Mouse (Mus musculus) stomach, postnatal 0 days (tissue): ENCODE data around the gene Asb1. TPM values are rescaled to one million over a fixed set of nuclear protein-coding genes. Genes with fewer than 3 reads are reported as not detected.
A peak's percentile ranks its signal among the peaks of the same experiment; 100 is the strongest.

Experiments
- ATAC-seq: fragments of 200-750 bp; cut with Nextera tagmentation; 2 replicates; pipeline ENCODE4 v1.8.0; 2017; ENCODE audit not compliant: low FRiP score, low TSS enrichment
- DNase-seq: peaks from one replicate; pipeline ENCODE4 v3.0.0-alpha.2; 2016; ENCODE audit warnings: low spot score
- H3K27ac ChIP-seq: fragments of 300-500 bp; sonication (generic); replicated peaks from 2 replicates; pipeline ENCODE4 v1.5.1; 2014; ENCODE audit warnings: mild to moderate bottlenecking, control low read depth
- H3K27me3 ChIP-seq: fragments of 300-500 bp; sonication (generic); 2 replicates; pipeline ENCODE4 v1.6.1; 2014; ENCODE audit warnings: low read length; ENCODE audit not compliant: control insufficient read depth, insufficient read depth
- H3K36me3 ChIP-seq: fragments of 300-500 bp; sonication (generic); 2 replicates; pipeline ENCODE4 v1.6.1; 2014; ENCODE audit warnings: low read length, mixed read lengths; ENCODE audit not compliant: control insufficient read depth, insufficient read depth
- H3K4me1 ChIP-seq: fragments of 300-500 bp; sonication (generic); replicated peaks from 2 replicates; pipeline ENCODE4 v1.6.1; 2014; ENCODE audit warnings: antibody characterized with exemption; ENCODE audit not compliant: control insufficient read depth, insufficient read depth
- H3K4me2 ChIP-seq: fragments of 300-500 bp; sonication (generic); replicated peaks from 2 replicates; pipeline ENCODE4 v1.6.1; 2014; ENCODE audit warnings: low read depth, mild to moderate bottlenecking, control low read depth, moderate library complexity
- H3K4me3 ChIP-seq: fragments of 300-500 bp; sonication (generic); 2 replicates; pipeline ENCODE4 v1.5.1; 2014; ENCODE audit warnings: low read depth, low read length, control low read depth
- H3K9ac ChIP-seq: fragments of 300-500 bp; sonication (generic); 2 replicates; pipeline ENCODE4 v1.6.1; 2014; ENCODE audit warnings: mild to moderate bottlenecking, low read length, control low read depth, mixed read lengths
- H3K9me3 ChIP-seq: fragments of 300-500 bp; sonication (generic); 2 replicates; pipeline ENCODE4 v1.6.1; 2016; ENCODE audit warnings: low read length; ENCODE audit not compliant: control insufficient read depth
- CTCF ChIP-seq: IDR thresholded peaks from 2 replicates; pipeline ENCODE4 v1.5.1; 2016; ENCODE audit warnings: antibody characterized with exemption, low read depth, mild to moderate bottlenecking, moderate library complexity
- EP300 ChIP-seq: optimal IDR thresholded peaks from 2 replicates; pipeline ENCODE3; 2016; ENCODE audit warnings: antibody characterized with exemption
- WGBS: fragments of 180-500 bp; shearing (Covaris S2); extraction: QIAGEN DNeasy Blood & Tissue Kit; methylation state at CpG from one replicate; pipeline ENCODE4 v1.1.7; 2014; 5-methylcytosine and 5-hydroxymethylcytosine counted together
- polyA plus RNA-seq: library from polyadenylated mRNA; unstranded; fragments of >200 nt; fragmentation: Nextera tagmentation; extraction: Ambion mirVana; gene quantifications from 2 replicates; pipeline ENCODE4 v1.2.1, GENCODE M21; 2015

The Asb1 gene
- polyA plus RNA-seq, 1 experiment from 2014 or later: 1.6 TPM

GRCm38 (mm10) chr1:91567269-91567668 is 26.9 kb downstream of the Asb1 start:
- TF ChIP-seq CTCF: no peak
- TF ChIP-seq EP300: no peak
- no peak for ATAC-seq
- DNase-seq: no peak

GRCm38 (mm10) chr1:91572458-91572857 is 32.1 kb downstream of the Asb1 start:
- 74% methylated on average over 10 of the region's 10 CpGs for WGBS
- H3K4me3 ChIP-seq: no peak overlapping the region
- no peaks in the 10 kb centered on the region for H3K4me1 ChIP-seq
- H3K27me3 ChIP-seq: no peaks in the 10 kb centered on the region
- H3K36me3 ChIP-seq: no peaks in the 10 kb centered on the region
- no peak overlapping the region for H3K9ac ChIP-seq
- no peak overlapping the region for H3K4me2 ChIP-seq
- ATAC-seq: no peak
- TF ChIP-seq CTCF (no peak), EP300 (no peak)
- DNase-seq: no peak
- no peak overlapping the region for H3K27ac ChIP-seq
- no peaks in the 10 kb centered on the region for H3K9me3 ChIP-seq

More at GRCm38 (mm10) chr1:91567269-91567668, 26.9 kb downstream of the Asb1 start:
- no peak overlapping the region for H3K9ac ChIP-seq
- 86% methylated on average over 2 of the region's 2 CpGs for WGBS
- no peaks in the 10 kb centered on the region for H3K9me3 ChIP-seq
- no peaks in the 10 kb centered on the region for H3K4me1 ChIP-seq
- H3K27me3 ChIP-seq: no peaks in the 10 kb centered on the region
- no peaks in the 10 kb centered on the region for H3K36me3 ChIP-seq
- no peak overlapping the region for H3K27ac ChIP-seq
- no peak overlapping the region for H3K4me3 ChIP-seq
- no peak overlapping the region for H3K4me2 ChIP-seq

GRCm38 (mm10) chr1:91574208-91574607 is 33.9 kb downstream of the Asb1 start:
- no peaks in the 10 kb centered on the region for H3K9me3 ChIP-seq
- DNase-seq: peak; percentile 60
- H3K27me3 ChIP-seq: no peaks in the 10 kb centered on the region

GRCm38 (mm10) chr1:91577883-91578517 is 37.7 kb downstream of the Asb1 start:
- ATAC-seq (peak; percentile 60), DNase-seq (peak; percentile 23)
- H3K27ac ChIP-seq: no peak overlapping the region

More at GRCm38 (mm10) chr1:91574208-91574607, 33.9 kb downstream of the Asb1 start:
- Histone ChIP-seq H3K4me1 (no peaks in the 10 kb centered on the region), H3K27ac (no peak overlapping the region), H3K4me3 (no peak overlapping the region), H3K4me2 (no peak overlapping the region), H3K36me3 (no peaks in the 10 kb centered on the region), H3K9ac (no peak overlapping the region)
- TF ChIP-seq CTCF: peak; percentile 85
- no peak for TF ChIP-seq EP300
- 58% methylated on average over 3 of the region's 3 CpGs for WGBS
- no peak for ATAC-seq

GRCm38 (mm10) chr1:91580503-91580902 is 40.2 kb downstream of the Asb1 start:
- H3K4me2 ChIP-seq: no peak overlapping the region
- DNase-seq (no peak), ATAC-seq (no peak)
- H3K4me3 ChIP-seq: no peak overlapping the region
- no peaks in the 10 kb centered on the region for H3K4me1 ChIP-seq
- no peaks in the 10 kb centered on the region for H3K9me3 ChIP-seq
- TF ChIP-seq EP300: no peak
- no peak for TF ChIP-seq CTCF
- no peaks in the 10 kb centered on the region for H3K36me3 ChIP-seq
- no peaks in the 10 kb centered on the region for H3K27me3 ChIP-seq
- H3K27ac ChIP-seq: no peak overlapping the region
- WGBS: 72% methylated on average over 2 of the region's 2 CpGs
- no peak overlapping the region for H3K9ac ChIP-seq

More at GRCm38 (mm10) chr1:91577883-91578517, 37.7 kb downstream of the Asb1 start:
- H3K4me3 ChIP-seq: no peak overlapping the region
- H3K9ac ChIP-seq: no peak overlapping the region
- H3K9me3 ChIP-seq: no peaks in the 10 kb centered on the region
- no peaks in the 10 kb centered on the region for H3K27me3 ChIP-seq
- H3K4me1 ChIP-seq: no peaks in the 10 kb centered on the region
- H3K4me2 ChIP-seq: no peak overlapping the region
- no peaks in the 10 kb centered on the region for H3K36me3 ChIP-seq
- 32% methylated on average over 7 of the region's 7 CpGs for WGBS
- no peak for TF ChIP-seq EP300
- no peak for TF ChIP-seq CTCF

GRCm38 (mm10) chr1:91581206-91581605 is 40.9 kb downstream of the Asb1 start:
- ATAC-seq: no peak
- TF ChIP-seq EP300 (no peak), CTCF (no peak)
- no peaks in the 10 kb centered on the region for H3K4me1 ChIP-seq
- H3K36me3 ChIP-seq: no peaks in the 10 kb centered on the region
- no peaks in the 10 kb centered on the region for H3K27me3 ChIP-seq
- WGBS: 69% methylated on average over 2 of the region's 2 CpGs
- no peaks in the 10 kb centered on the region for H3K9me3 ChIP-seq
- H3K27ac ChIP-seq: no peak overlapping the region
- H3K9ac ChIP-seq: no peak overlapping the region
- DNase-seq: no peak
- no peak overlapping the region for H3K4me3 ChIP-seq
- no peak overlapping the region for H3K4me2 ChIP-seq
